Mouse (Mus musculus) intestine, embryonic 16.5 days (tissue): ENCODE data around the gene Mettl21e. TPM values are rescaled to one million over a fixed set of nuclear protein-coding genes. Genes with fewer than 3 reads are reported as not detected.

Source experiments
- ATAC-seq: fragments of 200-750 bp; cut with Nextera tagmentation; 2 replicates; pipeline ENCODE4 v1.8.0; 2017; ENCODE audit warnings: moderate TSS enrichment, moderate library complexity
- H3K27ac ChIP-seq: fragments of 300-500 bp; sonication (generic); 2 replicates; pipeline ENCODE4 v1.5.1; 2014; ENCODE audit warnings: mild to moderate bottlenecking, low read length
- H3K27me3 ChIP-seq: fragments of 300-500 bp; sonication (generic); replicated peaks from 2 replicates; pipeline ENCODE4 v1.6.1; 2014; ENCODE audit warnings: low read length, control low read depth, mixed read lengths; ENCODE audit not compliant: control insufficient read depth, insufficient read depth
- H3K36me3 ChIP-seq: fragments of 300-500 bp; sonication (generic); 2 replicates; pipeline ENCODE4 v1.6.1; 2014; ENCODE audit warnings: low read length, control low read depth; ENCODE audit not compliant: control insufficient read depth, insufficient read depth
- H3K4me1 ChIP-seq: fragments of 300-500 bp; sonication (generic); 2 replicates; pipeline ENCODE4 v1.6.1; 2014; ENCODE audit warnings: low read length, control low read depth, mixed read lengths; ENCODE audit not compliant: control insufficient read depth, insufficient read depth
- H3K4me2 ChIP-seq: fragments of 300-500 bp; sonication (generic); 2 replicates; pipeline ENCODE4 v1.6.1; 2014; ENCODE audit warnings: low read depth, low read length, control low read depth
- H3K4me3 ChIP-seq: fragments of 300-500 bp; sonication (generic); 2 replicates; pipeline ENCODE4 v1.5.1; 2014; ENCODE audit warnings: mild to moderate bottlenecking, low read length
- H3K9ac ChIP-seq: fragments of 300-500 bp; sonication (generic); 2 replicates; pipeline ENCODE4 v1.6.1; 2014; ENCODE audit warnings: low read depth, low read length
- H3K9me3 ChIP-seq: fragments of 300-500 bp; sonication (generic); 2 replicates; pipeline ENCODE4 v1.6.1; 2016; ENCODE audit warnings: low read length, control low read depth; ENCODE audit not compliant: control insufficient read depth
- WGBS: fragments of 180-500 bp; shearing (Covaris S2); extraction: QIAGEN DNeasy Blood & Tissue Kit; methylation state at CpG from one replicate; pipeline ENCODE4 v1.1.7; 2014; 5-methylcytosine and 5-hydroxymethylcytosine counted together
- polyA plus RNA-seq: library from polyadenylated mRNA; unstranded; fragments of >200 nt; fragmentation: Nextera tagmentation; extraction: Ambion mirVana; gene quantifications from 2 replicates; pipeline ENCODE4 v1.2.1, GENCODE M21; 2015

Gene Mettl21e
- polyA plus RNA-seq, 1 experiment from 2014 or later = not detected

DNA sequence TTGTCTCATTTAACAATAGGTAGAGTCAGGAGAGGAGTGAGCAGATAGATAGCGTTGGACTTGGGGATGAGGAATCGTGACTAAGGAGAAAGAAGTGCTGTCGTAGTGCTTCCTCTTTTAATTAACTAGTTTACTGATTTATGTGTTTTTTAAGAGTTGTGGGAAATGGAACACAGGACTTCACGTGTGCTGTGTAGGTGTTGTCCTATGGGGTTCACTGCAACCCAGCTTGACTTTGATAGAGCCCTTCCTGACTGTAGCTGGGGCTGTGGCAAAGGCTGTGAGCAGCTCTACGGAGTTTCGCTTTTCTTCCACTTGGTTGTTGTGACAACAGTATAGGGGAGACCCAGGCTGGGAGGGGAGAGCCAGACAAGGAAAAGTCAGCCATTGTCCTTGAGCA, 60.4 kb downstream of the Mettl21e start:
- no peak overlapping the region for H3K27ac ChIP-seq
- ATAC-seq = no peak
- H3K4me1 ChIP-seq = no peaks in the 10 kb centered on the region
- H3K36me3 ChIP-seq = peaks cover 10% of the 10 kb centered on the region; the same call in 1 of the 2 replicates
- WGBS = 87% methylated on average over 6 of the region's 6 CpGs
- no peak overlapping the region for H3K4me2 ChIP-seq
- H3K27me3 ChIP-seq = no peaks in the 10 kb centered on the region
- H3K4me3 ChIP-seq = no peak overlapping the region
- no peak overlapping the region for H3K9ac ChIP-seq
- H3K9me3 ChIP-seq = no peaks in the 10 kb centered on the region

DNA sequence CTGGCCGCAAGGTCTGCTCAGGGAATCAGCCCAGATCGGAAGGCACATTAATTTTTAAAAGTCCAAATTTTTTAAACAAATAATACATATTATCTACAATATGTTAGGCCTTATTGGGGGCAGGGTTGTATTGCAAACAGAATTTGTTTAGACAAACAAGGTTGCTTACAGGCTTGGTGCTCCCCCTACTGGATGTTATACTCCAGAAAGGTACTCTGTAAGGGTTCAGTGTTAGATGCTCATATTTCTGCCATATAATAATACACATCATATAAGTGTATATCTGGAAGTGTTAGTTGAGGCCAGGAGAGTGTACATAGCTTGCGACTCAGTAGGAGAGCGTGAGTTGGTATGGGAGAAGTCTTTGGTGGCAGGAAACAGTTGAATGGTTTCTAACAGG, 63.5 kb downstream of the Mettl21e start:
- Histone ChIP-seq H3K36me3 (peaks cover 3% of the 10 kb centered on the region; the same call in 1 of the 2 replicates), H3K27me3 (no peaks in the 10 kb centered on the region), H3K4me1 (no peaks in the 10 kb centered on the region), H3K9me3 (no peaks in the 10 kb centered on the region), H3K27ac (no peak overlapping the region), H3K9ac (no peak overlapping the region), H3K4me3 (no peak overlapping the region), H3K4me2 (no peak overlapping the region)
- WGBS = 92% methylated on average over 4 of the region's 4 CpGs
- no peak for ATAC-seq

Other genes starting within 250 kb of the Mettl21e start
- 0.33 and 0.49 TPM in 2 replicates for gene Mettl21c, start 198.9 kb downstream of the Mettl21e start, polyA plus RNA-seq
- gene Gm8251, start 157.0 kb downstream of the Mettl21e start, polyA plus RNA-seq = 0.06 TPM in 1 of 2 replicates, not detected in the other
- 58.4 and 71.5 TPM in 2 replicates for gene Tex30, start 116.5 kb downstream of the Mettl21e start, polyA plus RNA-seq
- 39.9 and 45.6 TPM in 2 replicates for gene Kdelc1, start 100.2 kb downstream of the Mettl21e start, polyA plus RNA-seq
- 15.2 and 17.1 TPM in 2 replicates for gene Bivm, start 100.0 kb downstream of the Mettl21e start, polyA plus RNA-seq
- gene Ercc5, start 71.2 kb downstream of the Mettl21e start, polyA plus RNA-seq = 10.5 and 12.0 TPM in 2 replicates